Mouse (Mus musculus) heart, adult 2 months (tissue): ENCODE results near the gene Leng9. TPM values are rescaled to one million over a fixed set of nuclear protein-coding genes. Genes with fewer than 3 reads are reported as not detected.

Experiments
- DNase-seq, 2 experiments: peaks; one replicate each; pipeline ENCODE4 v3.0.0; 2021
- H3K27ac ChIP-seq: fragments of 200-600 bp; 2 replicates; pipeline ENCODE4 v1.8.1; 2022
- H3K27me3 ChIP-seq: fragments of 200-500 bp; 2 replicates; pipeline ENCODE4 v1.6.1; 2012; ENCODE audit warnings: mild to moderate bottlenecking, low read length, inconsistent platforms, mixed read lengths; ENCODE audit not compliant: control insufficient read depth, insufficient read depth
- H3K36me3 ChIP-seq: fragments of 200-500 bp; 2 replicates; pipeline ENCODE4 v1.6.1; 2012; ENCODE audit warnings: low read length, inconsistent platforms; ENCODE audit not compliant: control insufficient read depth, insufficient read depth
- H3K4me1 ChIP-seq: fragments of 200-500 bp; 2 replicates; pipeline ENCODE4 v1.6.1; 2011; ENCODE audit warnings: low read length; ENCODE audit not compliant: control insufficient read depth, insufficient read depth
- H3K4me3 ChIP-seq: fragments of 200-600 bp; 2 replicates; pipeline ENCODE4 v1.8.1; 2022
- H3K79me2 ChIP-seq: fragments of 200-500 bp; replicated peaks from 2 replicates; pipeline ENCODE4 v1.6.1; 2012; ENCODE audit warnings: mild to moderate bottlenecking, inconsistent platforms, low read length, moderate library complexity, mixed read lengths; ENCODE audit not compliant: control insufficient read depth, insufficient read depth
- H3K9ac ChIP-seq: fragments of 200-500 bp; 2 replicates; pipeline ENCODE4 v1.6.1; 2012; ENCODE audit warnings: low read depth, mild to moderate bottlenecking, control low read depth, inconsistent platforms, low read length, mixed read lengths
- CTCF ChIP-seq: fragments of 200-600 bp; IDR thresholded peaks from 2 replicates; pipeline ENCODE4 v1.8.1; 2022; ENCODE audit warnings: antibody characterized with exemption, mild to moderate bottlenecking, moderate library complexity
- EP300 ChIP-seq: fragments of 200-500 bp; IDR thresholded peaks from 2 replicates; pipeline ENCODE4 v1.6.1; 2011; ENCODE audit warnings: low read depth, low read length, control low read depth; ENCODE audit not compliant: insufficient read depth
- POLR2A ChIP-seq: fragments of 200-500 bp; IDR thresholded peaks from 2 replicates; pipeline ENCODE4 v1.6.1; 2011; ENCODE audit warnings: mild to moderate bottlenecking, low read depth, low read length, control low read depth; ENCODE audit not compliant: insufficient read depth
- WGBS: fragments of 180-500 bp; shearing (Covaris S2); methylation state at CpG from one replicate; pipeline ENCODE4 v1.1.7; 2018; 5-methylcytosine and 5-hydroxymethylcytosine counted together
- intact Hi-C: fragments of 180-260 bp; cut with DNase I; formaldehyde crosslinking; loops from one replicate; pipeline ENCODE4 v1.15.1; 2025
- polyA plus RNA-seq: library from polyadenylated mRNA; depleted of rRNA; stranded (reverse); fragments of >200 nt; gene quantifications from 2 replicates; pipeline ENCODE4 v1.2.3, GENCODE M21; 2012
- total RNA-seq, 2 experiments: library from RNA; stranded (reverse); gene quantifications; 2 replicates each; pipeline ENCODE4 v1.2.3; 2021

Leng9 gene
- total and polyA plus RNA-seq, 3 experiments = 2.2 to 3.7 (median 3.3) TPM

DNA sequence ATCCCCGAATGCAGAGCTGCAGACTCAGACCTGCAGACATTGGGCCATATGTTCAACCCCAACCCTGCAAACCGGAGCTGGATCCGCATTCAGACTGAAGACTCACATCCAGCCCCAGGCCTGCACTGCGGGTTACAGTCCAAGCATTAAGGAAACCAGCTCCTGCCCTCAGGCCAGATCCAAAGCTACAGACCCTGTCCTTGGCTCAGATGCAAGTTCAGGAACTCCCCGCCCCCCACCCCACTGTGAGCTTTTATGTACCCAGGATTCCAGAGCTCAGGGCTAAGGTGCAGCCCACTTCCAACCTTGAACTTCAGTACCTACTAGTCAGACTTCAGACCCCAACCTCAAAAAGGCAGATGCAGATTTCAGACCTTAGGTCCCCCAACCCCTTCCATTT, 25.3 kb downstream of the Leng9 start:
- H3K36me3 ChIP-seq = no peaks in the 10 kb centered on the region
- no peak overlapping the region for H3K4me3 ChIP-seq
- no peak overlapping the region for H3K27ac ChIP-seq
- no peak for TF ChIP-seq POLR2A
- TF ChIP-seq CTCF = no peak
- no peak for TF ChIP-seq EP300
- peaks cover 3% of the 10 kb centered on the region; the same call in 1 of the 2 replicates for H3K4me1 ChIP-seq
- DNase-seq = no peak
- no peaks in the 10 kb centered on the region for H3K27me3 ChIP-seq
- intact Hi-C loops = no loop called here
- H3K9ac ChIP-seq = no peak overlapping the region
- H3K79me2 ChIP-seq = no peaks in the 10 kb centered on the region
- 46% methylated on average over 5 of the region's 5 CpGs for WGBS

GRCm38 (mm10) chr7:4124315-4124759, 25.8 kb downstream of the Leng9 start:
- no peaks in the 10 kb centered on the region for H3K79me2 ChIP-seq
- no peak overlapping the region for H3K27ac ChIP-seq
- peaks cover 3% of the 10 kb centered on the region; the same call in 1 of the 2 replicates for H3K4me1 ChIP-seq
- WGBS = 14% methylated on average over 10 of the region's 10 CpGs
- no peak overlapping the region for H3K4me3 ChIP-seq
- H3K36me3 ChIP-seq = no peaks in the 10 kb centered on the region
- H3K27me3 ChIP-seq = peaks cover 2% of the 10 kb centered on the region; the same call in 1 of the 2 replicates
- peak in 1 of 2 experiments; percentile 36 for DNase-seq
- intact Hi-C loops = no loop called here
- no peak overlapping the region for H3K9ac ChIP-seq
- TF ChIP-seq CTCF (no peak; the same call in 1 of the 2 replicates), EP300 (no peak), POLR2A (no peak)

GRCm38 (mm10) chr7:4123732-4124131, 26.4 kb downstream of the Leng9 start:
- Histone ChIP-seq H3K9ac (no peak overlapping the region), H3K4me3 (no peak overlapping the region), H3K36me3 (no peaks in the 10 kb centered on the region), H3K4me1 (peaks cover 3% of the 10 kb centered on the region; the same call in 1 of the 2 replicates), H3K27me3 (peaks cover 2% of the 10 kb centered on the region; the same call in 1 of the 2 replicates), H3K27ac (no peak overlapping the region), H3K79me2 (no peaks in the 10 kb centered on the region)
- 88% methylated on average over 1 of the region's 1 CpGs for WGBS
- intact Hi-C loops = no loop called here
- TF ChIP-seq POLR2A = no peak
- TF ChIP-seq EP300 = no peak
- TF ChIP-seq CTCF = no peak
- peak; percentile 51 to 53 for DNase-seq

GRCm38 (mm10) chr7:4122783-4123182, 27.4 kb downstream of the Leng9 start:
- 87% methylated on average over 10 of the region's 10 CpGs for WGBS
- no peaks in the 10 kb centered on the region for H3K79me2 ChIP-seq

DNA sequence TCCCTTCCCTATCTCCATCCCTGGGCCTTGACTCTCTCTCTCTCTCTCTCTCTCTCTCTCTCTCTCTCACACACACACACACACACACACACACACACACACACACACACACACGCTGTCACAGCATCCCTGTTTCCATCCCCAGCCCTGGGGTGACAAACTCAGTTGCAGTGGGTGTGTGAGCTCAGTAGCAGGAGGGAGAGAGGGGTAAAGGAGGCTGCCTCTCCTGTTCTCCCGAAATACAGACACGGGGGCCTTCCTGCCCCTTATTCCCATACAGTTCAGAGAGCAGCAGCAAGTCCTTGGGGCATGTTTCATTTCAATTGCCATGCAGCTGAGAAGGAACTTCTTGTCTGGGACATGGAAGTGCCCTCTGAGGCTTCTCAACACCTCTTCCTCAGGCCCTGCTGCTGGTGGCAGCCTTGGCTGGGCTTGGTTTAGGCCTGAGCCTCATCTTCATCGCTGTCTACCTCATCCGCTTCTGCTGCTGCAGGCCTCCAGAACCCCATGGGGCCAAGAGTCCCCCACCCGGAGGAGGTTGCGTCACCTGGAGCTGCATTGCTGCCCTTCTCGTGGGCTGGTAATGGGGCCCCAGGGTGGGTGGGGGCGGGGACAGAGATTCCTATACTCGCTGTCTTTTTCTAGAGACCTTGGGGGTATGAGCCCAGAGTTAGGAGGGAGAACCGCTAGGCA, 28.0 kb downstream of the Leng9 start:
- intact Hi-C loops = no loop called here
- peaks cover 7% of the 10 kb centered on the region for H3K27me3 ChIP-seq
- no peak overlapping the region for H3K9ac ChIP-seq
- TF ChIP-seq CTCF = no peak
- TF ChIP-seq POLR2A = no peak
- no peak for TF ChIP-seq EP300
- H3K4me1 ChIP-seq = no peaks in the 10 kb centered on the region; the same call in 1 of the 2 replicates
- WGBS = 62% methylated on average over 11 of the region's 11 CpGs
- no peak overlapping the region for H3K4me3 ChIP-seq
- no peaks in the 10 kb centered on the region for H3K36me3 ChIP-seq
- H3K79me2 ChIP-seq = no peaks in the 10 kb centered on the region
- no peak overlapping the region for H3K27ac ChIP-seq
- no peak for DNase-seq

More at GRCm38 (mm10) chr7:4122783-4123182, 27.4 kb downstream of the Leng9 start:
- intact Hi-C loops = no loop called here
- Histone ChIP-seq H3K4me3 (no peak overlapping the region), H3K27me3 (peaks cover 7% of the 10 kb centered on the region), H3K4me1 (no peaks in the 10 kb centered on the region; the same call in 1 of the 2 replicates), H3K36me3 (no peaks in the 10 kb centered on the region), H3K27ac (no peak overlapping the region), H3K9ac (no peak overlapping the region)
- no peak for DNase-seq
- TF ChIP-seq CTCF = no peak
- TF ChIP-seq POLR2A = no peak
- no peak for TF ChIP-seq EP300

DNA sequence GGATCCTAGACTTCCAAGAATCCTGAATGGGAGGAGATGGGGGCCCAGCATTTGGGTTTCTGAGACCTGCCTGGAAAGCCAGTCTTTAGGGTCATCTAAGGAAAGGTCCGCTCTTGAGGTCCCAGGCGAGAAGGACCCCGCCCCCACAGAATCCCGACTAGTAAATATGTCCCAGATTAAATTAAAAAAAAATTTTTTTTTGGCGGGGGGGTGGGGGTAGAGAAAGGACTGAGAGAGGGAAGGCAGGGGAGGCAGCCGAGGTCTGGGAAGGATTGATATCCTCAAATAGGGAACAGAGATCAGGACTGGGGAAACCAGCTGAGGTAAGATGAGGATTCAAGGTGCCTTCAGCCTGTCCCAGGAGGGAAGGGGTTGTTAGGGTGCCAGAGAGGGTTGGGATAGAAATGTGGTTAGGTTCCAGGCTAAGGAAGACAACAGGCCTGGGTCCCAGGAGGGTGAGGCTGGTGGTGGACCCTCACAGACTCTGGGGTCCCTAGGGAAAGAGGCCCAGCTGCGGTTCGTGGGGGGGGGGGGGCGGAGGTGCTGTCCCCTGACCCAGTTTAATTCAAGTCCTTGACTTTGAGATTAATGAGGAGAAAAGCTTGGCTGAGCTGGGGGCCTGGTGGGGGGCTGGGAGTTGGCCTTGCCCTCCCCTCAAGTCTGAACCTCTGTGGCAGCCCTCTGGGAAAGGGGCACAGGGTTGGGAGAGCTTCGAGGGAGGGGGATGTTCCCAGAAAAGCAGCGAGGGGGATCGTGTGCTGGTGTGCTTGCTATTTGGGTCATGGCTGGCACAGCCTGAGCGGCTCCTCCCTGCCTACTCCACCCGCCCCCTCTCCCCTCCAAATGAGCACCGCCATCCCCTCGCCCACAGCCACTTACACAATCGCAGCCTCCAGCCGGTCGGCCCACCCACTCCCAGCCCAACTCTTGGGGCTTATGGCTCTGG, 29.9 kb downstream of the Leng9 start:
- Histone ChIP-seq H3K36me3 (no peaks in the 10 kb centered on the region), H3K4me3 (no peak overlapping the region), H3K27ac (no peak overlapping the region), H3K9ac (no peak overlapping the region), H3K27me3 (peaks cover 7% of the 10 kb centered on the region), H3K4me1 (no peaks in the 10 kb centered on the region; the same call in 1 of the 2 replicates), H3K79me2 (no peaks in the 10 kb centered on the region)
- TF ChIP-seq EP300 (no peak), CTCF (no peak), POLR2A (no peak)
- DNase-seq = no peak
- intact Hi-C loops = no loop called here
- WGBS = 24% methylated on average over 19 of the region's 19 CpGs
